Mouse (Mus musculus): ENCODE data around the gene Fstl4.

The Fstl4 gene

DNA sequence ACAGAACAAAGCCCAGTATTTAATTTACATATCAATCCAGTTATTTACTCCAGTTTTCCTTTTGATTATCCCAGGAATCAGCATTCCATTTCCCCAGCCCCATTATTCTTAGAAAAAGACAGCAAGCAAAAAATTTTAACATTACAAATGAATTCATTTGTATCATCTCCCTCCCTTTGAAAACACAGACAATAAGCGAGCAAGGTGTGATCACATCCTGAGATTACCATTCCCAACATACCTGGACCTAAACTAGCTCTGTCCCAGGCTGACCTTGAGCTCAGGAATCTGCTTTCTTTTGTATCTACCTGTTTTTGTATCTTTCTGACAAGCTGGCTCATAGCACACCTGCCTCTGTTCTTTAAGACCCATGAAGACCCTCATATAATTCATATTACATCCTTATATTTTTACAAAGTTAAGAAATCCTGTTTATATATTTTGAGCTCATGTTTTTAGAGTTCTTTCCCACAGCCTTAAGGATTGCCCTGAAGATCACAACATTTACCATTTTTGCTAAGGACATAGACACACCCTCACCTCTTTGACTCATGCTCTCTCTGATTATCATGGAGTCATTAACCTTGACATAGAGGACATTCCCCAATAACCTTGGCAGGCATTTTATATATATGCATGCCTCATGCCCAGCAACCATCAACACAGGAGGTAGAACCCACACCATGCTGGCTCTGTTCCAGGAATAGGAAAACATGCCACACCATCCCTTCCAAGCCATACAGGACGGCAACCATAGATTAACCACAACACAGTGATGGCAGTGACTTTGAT lies 438.2 kb downstream of the Fstl4 start:
- peak; percentile 28 for DNase-seq (ENCODE audit: low read depth, low spot score)

GRCm38 (mm10) chr11:53210876-53211275 lies 446.4 kb downstream of the Fstl4 start:
- no peak for DNase-seq (ENCODE audit: low read depth, low spot score)

DNA sequence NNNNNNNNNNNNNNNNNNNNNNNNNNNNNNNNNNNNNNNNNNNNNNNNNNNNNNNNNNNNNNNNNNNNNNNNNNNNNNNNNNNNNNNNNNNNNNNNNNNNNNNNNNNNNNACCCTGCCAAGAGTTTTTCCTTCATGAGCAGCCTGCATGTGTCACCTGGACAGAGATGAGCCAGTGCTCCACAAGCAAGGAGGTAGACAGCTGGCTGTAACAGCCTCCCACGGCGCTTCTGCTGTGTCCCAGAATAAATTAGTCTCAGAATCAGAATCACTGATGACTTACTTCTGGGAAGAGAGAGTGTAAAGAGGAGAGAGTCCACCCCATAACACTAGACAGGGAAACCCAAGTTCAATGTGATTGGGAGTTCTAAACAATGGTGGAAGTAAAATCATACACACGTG lies 464.6 kb downstream of the Fstl4 start:
- no peak for DNase-seq (ENCODE audit: low read depth, low spot score)

DNA sequence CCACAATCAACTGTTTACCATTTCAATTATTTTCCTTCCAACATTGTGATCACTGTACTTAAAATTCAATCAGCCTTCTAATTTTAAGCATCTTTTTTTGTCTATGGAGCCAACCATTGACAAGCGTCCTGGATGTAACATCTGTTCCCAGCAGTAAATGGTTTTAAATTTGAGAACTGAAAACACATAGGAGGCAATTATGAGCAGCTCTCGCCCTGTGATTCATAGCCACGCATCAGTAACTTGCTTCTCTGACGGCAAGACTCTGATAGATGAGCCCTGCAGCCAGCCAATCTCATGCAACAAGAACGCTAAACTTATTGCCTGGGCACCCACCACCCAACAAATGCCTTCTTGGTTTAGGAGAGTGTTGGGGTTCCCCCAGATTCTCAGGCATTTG lies 467.4 kb downstream of the Fstl4 start:
- no peak for DNase-seq (ENCODE audit: low read depth, low spot score)

- DNase-seq (ENCODE audit: low read depth, low spot score), result no peak
Observed at GRCm38 (mm10) chr11:53233590-53233989, 469.2 kb downstream of the Fstl4 start.

Measured in WW6 (cell line).